Mouse (Mus musculus) heart, postnatal 0 days (tissue): ENCODE results near the gene Mllt1.

Source experiments
- CTCF ChIP-seq: IDR thresholded peaks from 2 replicates; pipeline ENCODE4 v1.5.1; 2016; ENCODE audit warnings: antibody characterized with exemption, control low read depth, low read depth
- EP300 ChIP-seq: IDR thresholded peaks from 2 replicates; pipeline ENCODE4 v1.6.1; 2016; ENCODE audit warnings: antibody characterized with exemption, low read depth

- no peak for TF ChIP-seq CTCF
- TF ChIP-seq EP300 = no peak
Measured at GRCm38 (mm10) chr17:56849710-56850109, 85.5 kb downstream of the Mllt1 start.
